Mouse (Mus musculus) midbrain, embryonic 11.5 days (tissue): Measurements from ENCODE around the gene Spsb2. TPM values are rescaled to one million over a fixed set of nuclear protein-coding genes. Genes with fewer than 3 reads are reported as not detected.

Experiments used
- ATAC-seq: fragments of 200-750 bp; cut with Nextera tagmentation; 2 replicates; pipeline ENCODE4 v1.8.0; 2017; ENCODE audit warnings: moderate TSS enrichment, moderate library complexity; ENCODE audit not compliant: low FRiP score
- DNase-seq: peaks from one replicate; pipeline ENCODE4 v3.0.0; 2015; ENCODE audit warnings: low spot score; ENCODE audit errors: missing footprints
- H3K27ac ChIP-seq: fragments of 300-500 bp; sonication (generic); 2 replicates; pipeline ENCODE4 v1.5.1; 2014; ENCODE audit warnings: low read depth, low read length
- H3K27me3 ChIP-seq: fragments of 300-500 bp; sonication (generic); 2 replicates; pipeline ENCODE4 v1.6.1; 2014; ENCODE audit warnings: mild to moderate bottlenecking, low read length, moderate library complexity, mixed read lengths; ENCODE audit not compliant: control insufficient read depth, insufficient read depth
- H3K36me3 ChIP-seq: fragments of 300-500 bp; sonication (generic); 2 replicates; pipeline ENCODE4 v1.6.1; 2014; ENCODE audit warnings: mild to moderate bottlenecking, low read length, moderate library complexity, mixed read lengths; ENCODE audit not compliant: control insufficient read depth, insufficient read depth
- H3K4me1 ChIP-seq: fragments of 300-500 bp; sonication (generic); 2 replicates; pipeline ENCODE4 v1.6.1; 2014; ENCODE audit warnings: low read length; ENCODE audit not compliant: control insufficient read depth, insufficient read depth
- H3K4me2 ChIP-seq: fragments of 300-500 bp; sonication (generic); 2 replicates; pipeline ENCODE4 v1.6.1; 2014; ENCODE audit warnings: mild to moderate bottlenecking, moderate library complexity
- H3K4me3 ChIP-seq: fragments of 300-500 bp; sonication (generic); 2 replicates; pipeline ENCODE4 v1.5.1; 2014; ENCODE audit warnings: low read depth, low read length
- H3K9ac ChIP-seq: fragments of 300-500 bp; sonication (generic); 2 replicates; pipeline ENCODE4 v1.6.1; 2014; ENCODE audit warnings: low read length
- H3K9me3 ChIP-seq: fragments of 300-500 bp; sonication (generic); 2 replicates; pipeline ENCODE4 v1.6.1; 2016; ENCODE audit warnings: low read length; ENCODE audit not compliant: control insufficient read depth
- WGBS: fragments of 180-500 bp; shearing (Covaris S2); extraction: QIAGEN DNeasy Blood & Tissue Kit; methylation state at CpG from one replicate; pipeline ENCODE4 v1.1.7; 2014; 5-methylcytosine and 5-hydroxymethylcytosine counted together
- polyA plus RNA-seq: library from polyadenylated mRNA; unstranded; fragments of >200 nt; fragmentation: Nextera tagmentation; extraction: Ambion mirVana; gene quantifications from 2 replicates; pipeline ENCODE4 v1.2.1, GENCODE M21; 2014

The Spsb2 gene
- polyA plus RNA-seq, 1 experiment from 2014 or later: 4.8 TPM

- Histone ChIP-seq H3K4me2 (peak overlapping the region; percentile 84), H3K27ac (peak overlapping the region; percentile 1), H3K27me3 (no peaks in the 10 kb centered on the region), H3K4me3 (peak overlapping the region; percentile 76), H3K4me1 (peaks cover 30% of the 10 kb centered on the region), H3K9ac (peak overlapping the region; percentile 84), H3K9me3 (no peaks in the 10 kb centered on the region), H3K36me3 (peaks cover 23% of the 10 kb centered on the region)
- ATAC-seq: no peak
- 22% methylated on average over 9 of the region's 9 CpGs for WGBS
- peak; percentile 86 for DNase-seq
These were observed 4.4 kb downstream of the Spsb2 start for GRCm38 (mm10) chr6:124812848-124813247.

GRCm38 (mm10) chr6:124813496-124813895 lies 5.0 kb downstream of the Spsb2 start:
- H3K9me3 ChIP-seq: no peaks in the 10 kb centered on the region
- H3K27me3 ChIP-seq: no peaks in the 10 kb centered on the region
- 0% methylated on average over 18 of the region's 18 CpGs for WGBS
- H3K9ac ChIP-seq: peak overlapping the region; percentile 84
- H3K4me3 ChIP-seq: peak overlapping the region; percentile 76
- ATAC-seq: peak; percentile 64
- peak overlapping the region; percentile 67 for H3K27ac ChIP-seq
- H3K4me1 ChIP-seq: peaks cover 27% of the 10 kb centered on the region
- DNase-seq: peak; percentile 97
- peaks cover 23% of the 10 kb centered on the region for H3K36me3 ChIP-seq
- H3K4me2 ChIP-seq: peak overlapping the region; percentile 84

- Histone ChIP-seq H3K9ac (peak within 1 kb of the TSS; percentile 84), H3K4me2 (peak within 1 kb of the TSS; percentile 84), H3K27ac (peak within 1 kb of the TSS; percentile 67), H3K36me3 (peaks cover 23% of the 10 kb centered on the region), H3K4me1 (peaks cover 27% of the 10 kb centered on the region), H3K9me3 (no peaks in the 10 kb centered on the region), H3K4me3 (peak within 1 kb of the TSS; percentile 76), H3K27me3 (no peaks in the 10 kb centered on the region)
- peak; percentile 85 for ATAC-seq
- DNase-seq: peak; percentile 97
- under 1% methylated on average over 22 of the region's 22 CpGs for WGBS
These were observed 5.5 kb downstream of the Spsb2 start, which contains the start of gene Tpi1 for GRCm38 (mm10) chr6:124813933-124814332. TSS of gene Tpi1 (minus strand) at chr6:124814296.

- ATAC-seq: peak; percentile 45
- H3K27me3 ChIP-seq: no peaks in the 10 kb centered on the region
- 49% methylated on average over 8 of the region's 8 CpGs for WGBS
- peaks cover 27% of the 10 kb centered on the region for H3K36me3 ChIP-seq
- DNase-seq: no peak
- H3K4me2 ChIP-seq: peak overlapping the region; percentile 84
- peak overlapping the region; percentile 76; the same call in 1 of the 2 replicates for H3K4me3 ChIP-seq
- H3K27ac ChIP-seq: no peak overlapping the region
- H3K9me3 ChIP-seq: no peaks in the 10 kb centered on the region
- H3K9ac ChIP-seq: no peak overlapping the region
- peaks cover 22% of the 10 kb centered on the region for H3K4me1 ChIP-seq
These were observed 6.0 kb downstream of the Spsb2 start for GRCm38 (mm10) chr6:124814448-124814847.

GRCm38 (mm10) chr6:124814858-124815774 lies 6.7 kb downstream of the Spsb2 start:
- ATAC-seq (no peak), DNase-seq (peak; percentile 72)
- Histone ChIP-seq H3K36me3 (peaks cover 34% of the 10 kb centered on the region), H3K9me3 (no peaks in the 10 kb centered on the region), H3K27me3 (no peaks in the 10 kb centered on the region), H3K4me2 (no peak overlapping the region), H3K27ac (no peak overlapping the region), H3K9ac (no peak overlapping the region), H3K4me1 (peaks cover 16% of the 10 kb centered on the region), H3K4me3 (no peak overlapping the region)
- WGBS: 73% methylated on average over 9 of the region's 9 CpGs

- peaks cover 13% of the 10 kb centered on the region for H3K4me1 ChIP-seq
- peak; percentile 51 for DNase-seq
- no peaks in the 10 kb centered on the region for H3K9me3 ChIP-seq
- no peak overlapping the region for H3K4me2 ChIP-seq
- H3K36me3 ChIP-seq: peaks cover 42% of the 10 kb centered on the region
- H3K4me3 ChIP-seq: no peak overlapping the region
- no peak overlapping the region for H3K27ac ChIP-seq
- ATAC-seq: no peak
- no peaks in the 10 kb centered on the region for H3K27me3 ChIP-seq
- WGBS: 93% methylated on average over 4 of the region's 4 CpGs
- H3K9ac ChIP-seq: no peak overlapping the region
These were observed 8.2 kb downstream of the Spsb2 start for GRCm38 (mm10) chr6:124816611-124817010.

GRCm38 (mm10) chr6:124817125-124817524 lies 8.7 kb downstream of the Spsb2 start:
- DNase-seq (peak; percentile 47), ATAC-seq (no peak)
- Histone ChIP-seq H3K4me3 (no peak overlapping the region), H3K4me2 (no peak overlapping the region), H3K9me3 (no peaks in the 10 kb centered on the region), H3K4me1 (peaks cover 13% of the 10 kb centered on the region), H3K27me3 (no peaks in the 10 kb centered on the region), H3K9ac (no peak overlapping the region), H3K27ac (no peak overlapping the region), H3K36me3 (peaks cover 41% of the 10 kb centered on the region)
- 96% methylated on average over 11 of the region's 11 CpGs for WGBS

GRCm38 (mm10) chr6:124817563-124817962 lies 9.1 kb downstream of the Spsb2 start:
- Histone ChIP-seq H3K9me3 (no peaks in the 10 kb centered on the region), H3K4me3 (no peak overlapping the region), H3K4me2 (no peak overlapping the region), H3K36me3 (peaks cover 39% of the 10 kb centered on the region), H3K9ac (no peak overlapping the region), H3K4me1 (peaks cover 9% of the 10 kb centered on the region), H3K27ac (no peak overlapping the region), H3K27me3 (no peaks in the 10 kb centered on the region)
- peak; percentile 77 for DNase-seq
- ATAC-seq: no peak
- 95% methylated on average over 8 of the region's 8 CpGs for WGBS

GRCm38 (mm10) chr6:124817971-124818370 lies 9.5 kb downstream of the Spsb2 start:
- DNase-seq (peak; percentile 56), ATAC-seq (no peak)
- Histone ChIP-seq H3K4me2 (no peak overlapping the region), H3K27ac (no peak overlapping the region), H3K9me3 (no peaks in the 10 kb centered on the region), H3K36me3 (peaks cover 39% of the 10 kb centered on the region), H3K9ac (no peak overlapping the region), H3K27me3 (no peaks in the 10 kb centered on the region), H3K4me3 (no peak overlapping the region), H3K4me1 (peaks cover 5% of the 10 kb centered on the region)
- 94% methylated on average over 8 of the region's 8 CpGs for WGBS
